Mouse (Mus musculus) ES-Bruce4 (cell line): ENCODE measurements around the gene Pkn1. TPM values are rescaled to one million over a fixed set of nuclear protein-coding genes. Genes with fewer than 3 reads are reported as not detected.

Source experiments
- H3K27ac ChIP-seq: 2 replicates; pipeline ENCODE4 v1.5.1; 2012; ENCODE audit warnings: low read length, inconsistent platforms; ENCODE audit not compliant: insufficient read depth
- H3K27me3 ChIP-seq: 2 replicates; pipeline ENCODE4 v1.6.1; 2012; ENCODE audit warnings: mild to moderate bottlenecking, low read length, inconsistent platforms; ENCODE audit not compliant: control insufficient read depth, poor library complexity, insufficient read depth, severe bottlenecking
- H3K36me3 ChIP-seq: 2 replicates; pipeline ENCODE4 v1.6.1; 2012; ENCODE audit warnings: inconsistent platforms, mild to moderate bottlenecking, low read length, moderate library complexity; ENCODE audit not compliant: control insufficient read depth, poor library complexity, insufficient read depth, severe bottlenecking
- H3K4me1 ChIP-seq: one replicate; pipeline ENCODE4 v1.8.1; 2011; ENCODE audit warnings: low read length; ENCODE audit not compliant: control insufficient read depth, insufficient read depth
- H3K4me3 ChIP-seq: 2 replicates; pipeline ENCODE4 v1.5.1; 2011; ENCODE audit warnings: low read depth, mild to moderate bottlenecking, low read length
- H3K9ac ChIP-seq: 2 replicates; pipeline ENCODE4 v1.6.1; 2012; ENCODE audit warnings: low read depth, mild to moderate bottlenecking, inconsistent platforms; ENCODE audit not compliant: poor library complexity, severe bottlenecking
- H3K9me3 ChIP-seq: replicated peaks from 2 replicates; pipeline ENCODE4 v1.6.1; 2012; ENCODE audit warnings: mild to moderate bottlenecking, low read length, inconsistent platforms; ENCODE audit not compliant: control insufficient read depth, poor library complexity, insufficient read depth, severe bottlenecking
- CTCF ChIP-seq: IDR thresholded peaks from one replicate; pipeline ENCODE4 v1.8.1; 2011; ENCODE audit warnings: low read depth, low read length
- EP300 ChIP-seq: IDR thresholded peaks from 2 replicates; pipeline ENCODE4 v1.6.1; 2011; ENCODE audit warnings: low read depth, low read length; ENCODE audit not compliant: insufficient read depth
- POLR2A ChIP-seq: IDR thresholded peaks from one replicate; pipeline ENCODE4 v1.8.1; 2011; ENCODE audit warnings: low read length; ENCODE audit not compliant: insufficient read depth
- polyA plus RNA-seq: library from polyadenylated mRNA; stranded (reverse); fragments of >200 nt; gene quantifications from 2 replicates; pipeline ENCODE4 v1.2.4, GENCODE M21; 2011; ENCODE audit warnings: low read depth; ENCODE audit not compliant: missing spikeins, insufficient read depth, insufficient read length

Gene Pkn1
- polyA plus RNA-seq, 1 experiment = 19.9 TPM

- H3K27me3 ChIP-seq = no peaks in the 10 kb centered on the region
- H3K36me3 ChIP-seq = no peaks in the 10 kb centered on the region
- H3K4me3 ChIP-seq = no peak overlapping the region
- TF ChIP-seq EP300 = no peak
- TF ChIP-seq CTCF = no peak
- no peak for TF ChIP-seq POLR2A
- H3K9ac ChIP-seq = no peak overlapping the region
- no peaks in the 10 kb centered on the region for H3K4me1 ChIP-seq
- H3K9me3 ChIP-seq = no peaks in the 10 kb centered on the region
- H3K27ac ChIP-seq = no peak overlapping the region
These were observed 75.4 kb downstream of the Pkn1 start for GRCm38 (mm10) chr8:83623549-83623948.

- H3K9me3 ChIP-seq = no peaks in the 10 kb centered on the region; the same call in 1 of the 2 replicates
- H3K27ac ChIP-seq = no peak overlapping the region
- H3K4me1 ChIP-seq = no peaks in the 10 kb centered on the region
- H3K36me3 ChIP-seq = no peaks in the 10 kb centered on the region
- TF ChIP-seq CTCF = peak; percentile 98
- TF ChIP-seq POLR2A = no peak
- no peak for TF ChIP-seq EP300
- no peaks in the 10 kb centered on the region for H3K27me3 ChIP-seq
- H3K9ac ChIP-seq = no peak overlapping the region
- H3K4me3 ChIP-seq = peak overlapping the region; percentile 47
These were observed 76.5 kb downstream of the Pkn1 start for GRCm38 (mm10) chr8:83622389-83622989.

GRCm38 (mm10) chr8:83621691-83622388, 77.1 kb downstream of the Pkn1 start:
- Histone ChIP-seq H3K27me3 (no peaks in the 10 kb centered on the region), H3K27ac (no peak overlapping the region), H3K9ac (no peak overlapping the region), H3K4me1 (no peaks in the 10 kb centered on the region), H3K36me3 (no peaks in the 10 kb centered on the region), H3K4me3 (peak overlapping the region; percentile 47), H3K9me3 (no peaks in the 10 kb centered on the region; the same call in 1 of the 2 replicates)
- TF ChIP-seq EP300 = no peak

- Histone ChIP-seq H3K36me3 (no peaks in the 10 kb centered on the region), H3K27me3 (no peaks in the 10 kb centered on the region), H3K9me3 (no peaks in the 10 kb centered on the region; the same call in 1 of the 2 replicates), H3K27ac (no peak overlapping the region), H3K4me3 (no peak overlapping the region), H3K4me1 (no peaks in the 10 kb centered on the region), H3K9ac (no peak overlapping the region)
- TF ChIP-seq POLR2A (no peak), EP300 (no peak), CTCF (no peak)
These were observed 79.3 kb downstream of the Pkn1 start for GRCm38 (mm10) chr8:83619568-83620285.

- Histone ChIP-seq H3K9ac (no peak overlapping the region), H3K27me3 (no peaks in the 10 kb centered on the region), H3K36me3 (no peaks in the 10 kb centered on the region), H3K4me3 (no peak overlapping the region), H3K4me1 (no peaks in the 10 kb centered on the region), H3K27ac (no peak overlapping the region), H3K9me3 (no peaks in the 10 kb centered on the region; the same call in 1 of the 2 replicates)
- TF ChIP-seq CTCF = no peak
- no peak for TF ChIP-seq EP300
- no peak for TF ChIP-seq POLR2A
These were observed 80.4 kb downstream of the Pkn1 start for GRCm38 (mm10) chr8:83618566-83618965.

- Histone ChIP-seq H3K4me1 (no peaks in the 10 kb centered on the region), H3K9ac (no peak overlapping the region)
These were observed 81.9 kb downstream of the Pkn1 start for GRCm38 (mm10) chr8:83617111-83617510.

More at GRCm38 (mm10) chr8:83617111-83617510, 81.9 kb downstream of the Pkn1 start:
- Histone ChIP-seq H3K9me3 (no peaks in the 10 kb centered on the region; the same call in 1 of the 2 replicates), H3K27ac (no peak overlapping the region), H3K27me3 (no peaks in the 10 kb centered on the region), H3K36me3 (peaks cover 7% of the 10 kb centered on the region), H3K4me3 (no peak overlapping the region)
- TF ChIP-seq POLR2A (no peak), EP300 (no peak), CTCF (no peak)
